Mouse (Mus musculus) liver, embryonic 14.5 days (tissue): Measurements from ENCODE around the gene Fryl. TPM values are rescaled to one million over a fixed set of nuclear protein-coding genes. Genes with fewer than 3 reads are reported as not detected.

Experiments
- ATAC-seq: fragments of 200-750 bp; cut with Nextera tagmentation; 2 replicates; pipeline ENCODE4 v1.8.0; 2017; ENCODE audit warnings: moderate number of reproducible peaks, mild to moderate bottlenecking, moderate library complexity; ENCODE audit not compliant: insufficient read depth
- DNase-seq, 3 experiments: peaks; one replicate each; pipeline ENCODE4 v3.0.0-alpha.2; 2012 to 2013; ENCODE audit warnings: low read depth in 3 of 3, low spot score in 3 of 3
- H3K27ac ChIP-seq: fragments of 300-500 bp; sonication (generic); 2 replicates; pipeline ENCODE4 v1.5.1; 2014; ENCODE audit warnings: moderate library complexity, mild to moderate bottlenecking, control low read depth, inconsistent platforms
- H3K27me3 ChIP-seq: fragments of 300-500 bp; sonication (generic); 2 replicates; pipeline ENCODE4 v1.6.1; 2014; ENCODE audit warnings: mild to moderate bottlenecking, low read length, moderate library complexity; ENCODE audit not compliant: control insufficient read depth, insufficient read depth
- H3K36me3 ChIP-seq: fragments of 300-500 bp; sonication (generic); replicated peaks from 2 replicates; pipeline ENCODE4 v1.6.1; 2014; ENCODE audit warnings: low read depth; ENCODE audit not compliant: control insufficient read depth, insufficient read depth
- H3K4me1 ChIP-seq, 2 experiments: fragments of 200-500 bp in 1 of 2; fragments of 300-500 bp in 1 of 2; sonication (generic) in 1 of 2; replicated peaks; 2 replicates each; pipeline ENCODE4 v1.6.1; 2012 to 2014; ENCODE audit warnings: antibody characterized with exemption in 1 of 2, inconsistent platforms in 1 of 2, low read length in 1 of 2; ENCODE audit not compliant: control insufficient read depth in 2 of 2, insufficient read depth in 2 of 2
- H3K4me2 ChIP-seq: fragments of 300-500 bp; sonication (generic); 2 replicates; pipeline ENCODE4 v1.6.1; 2014; ENCODE audit warnings: low read depth, mild to moderate bottlenecking, control low read depth, moderate library complexity
- H3K4me3 ChIP-seq, 2 experiments: fragments of 200-500 bp in 1 of 2; fragments of 300-500 bp in 1 of 2; sonication (generic) in 1 of 2; 2 replicates each; pipeline ENCODE4 v1.5.1; 2012 to 2014; ENCODE audit warnings: low read depth in 2 of 2, low read length in 2 of 2, mild to moderate bottlenecking in 2 of 2, control low read depth in 1 of 2, inconsistent platforms in 1 of 2, moderate library complexity in 1 of 2; ENCODE audit not compliant: insufficient read depth in 1 of 2
- H3K9ac ChIP-seq: fragments of 300-500 bp; sonication (generic); replicated peaks from 2 replicates; pipeline ENCODE4 v1.6.1; 2014; ENCODE audit warnings: mild to moderate bottlenecking, control low read depth, moderate library complexity
- H3K9me3 ChIP-seq: fragments of 300-500 bp; sonication (generic); 2 replicates; pipeline ENCODE4 v1.6.1; 2016; ENCODE audit warnings: low read length, mixed read lengths; ENCODE audit not compliant: control insufficient read depth
- CTCF ChIP-seq: IDR thresholded peaks from 2 replicates; pipeline ENCODE4 v1.5.1; 2016; ENCODE audit warnings: antibody characterized with exemption, low read depth, control low read depth
- EP300 ChIP-seq: IDR thresholded peaks from 2 replicates; pipeline ENCODE4 v1.6.1; 2016; ENCODE audit warnings: antibody characterized with exemption, low read depth
- WGBS: fragments of 180-500 bp; shearing (Covaris S2); extraction: QIAGEN DNeasy Blood & Tissue Kit; methylation state at CpG from one replicate; pipeline ENCODE4 v1.1.7; 2014; ENCODE audit not compliant: insufficient replicate concordance; 5-methylcytosine and 5-hydroxymethylcytosine counted together
- polyA plus RNA-seq, 2 experiments: library from polyadenylated mRNA; depleted of rRNA in 1 of 2; stranded (reverse) in 1 of 2; unstranded in 1 of 2; fragments of >200 nt; fragmentation: Nextera tagmentation in 1 of 2; extraction: Ambion mirVana in 1 of 2; gene quantifications; 2 replicates each; pipeline versions ENCODE4 v1.2.1 to v1.2.3; 2012 to 2014

The Fryl gene
- polyA plus RNA-seq, 2 experiments, result 22.1 to 41.8 TPM

GRCm38 (mm10) chr5:73293458-73293827, 37.0 kb upstream of the Fryl start:
- Histone ChIP-seq H3K27ac (peak overlapping the region; percentile 92), H3K36me3 (peaks cover 17% of the 10 kb centered on the region), H3K9ac (peak overlapping the region; percentile 99), H3K27me3 (no peaks in the 10 kb centered on the region), H3K9me3 (no peaks in the 10 kb centered on the region), H3K4me2 (peak overlapping the region; percentile 93), H3K4me1 (peaks cover 6 to 14% of the 10 kb centered on the region in 2 experiments; a peak in 3 of 4 replicates), H3K4me3 (peak overlapping the region; percentile 91 to 100)
- DNase-seq (no peak), ATAC-seq (no peak)
- 4% methylated on average over 8 of the region's 8 CpGs for WGBS
- TF ChIP-seq EP300 (no peak), CTCF (no peak)

GRCm38 (mm10) chr5:73292502-73293457, 36.4 kb upstream of the Fryl start, which contains the start of gene Ociad1:
Gene Ociad1, plus strand, starts transcription at chr5:73292784.
- ATAC-seq (peak; percentile 98), DNase-seq (peak; percentile 95)
- TF ChIP-seq CTCF, result peak; percentile 22
- no peak for TF ChIP-seq EP300
- Histone ChIP-seq H3K4me2 (peak within 1 kb of the TSS; percentile 93), H3K9me3 (no peaks in the 10 kb centered on the region), H3K4me1 (peaks cover 6 to 14% of the 10 kb centered on the region in 2 experiments; a peak in 3 of 4 replicates), H3K9ac (peak within 1 kb of the TSS; percentile 99), H3K36me3 (peaks cover 17% of the 10 kb centered on the region), H3K27ac (peak within 1 kb of the TSS; percentile 92), H3K27me3 (no peaks in the 10 kb centered on the region), H3K4me3 (peak within 1 kb of the TSS; percentile 91 to 100)
- WGBS, result under 1% methylated on average over 58 of the region's 58 CpGs

DNA sequence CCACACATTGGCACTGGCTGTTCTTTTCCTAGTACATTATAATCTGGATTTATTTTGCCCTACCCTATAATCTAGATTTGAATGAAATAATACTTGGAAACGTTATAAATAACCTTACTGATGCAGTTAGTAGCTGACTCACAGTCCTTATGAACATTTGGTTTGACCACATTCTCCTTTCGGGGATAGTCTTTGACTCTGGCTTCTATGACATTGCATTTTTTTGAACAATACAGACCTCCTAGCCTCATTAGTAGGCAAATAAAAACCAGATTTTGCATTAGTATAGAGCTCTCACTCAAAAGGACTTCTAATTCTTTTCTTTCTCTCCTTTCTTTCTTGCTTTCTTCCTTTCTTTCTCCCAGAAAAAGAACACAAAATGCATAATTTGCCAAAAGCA, 33.5 kb upstream of the Fryl start:
- Histone ChIP-seq H3K9me3 (no peaks in the 10 kb centered on the region), H3K9ac (no peak overlapping the region), H3K4me1 (peaks cover 6 to 16% of the 10 kb centered on the region in 2 experiments; a peak in 3 of 4 replicates), H3K27ac (no peak overlapping the region), H3K4me3 (no peak overlapping the region), H3K4me2 (no peak overlapping the region), H3K27me3 (no peaks in the 10 kb centered on the region), H3K36me3 (peaks cover 1% of the 10 kb centered on the region)
- TF ChIP-seq EP300 (no peak), CTCF (no peak)
- WGBS, result 40% methylated on average over 2 of the region's 2 CpGs
- DNase-seq (no peak), ATAC-seq (no peak)

DNA sequence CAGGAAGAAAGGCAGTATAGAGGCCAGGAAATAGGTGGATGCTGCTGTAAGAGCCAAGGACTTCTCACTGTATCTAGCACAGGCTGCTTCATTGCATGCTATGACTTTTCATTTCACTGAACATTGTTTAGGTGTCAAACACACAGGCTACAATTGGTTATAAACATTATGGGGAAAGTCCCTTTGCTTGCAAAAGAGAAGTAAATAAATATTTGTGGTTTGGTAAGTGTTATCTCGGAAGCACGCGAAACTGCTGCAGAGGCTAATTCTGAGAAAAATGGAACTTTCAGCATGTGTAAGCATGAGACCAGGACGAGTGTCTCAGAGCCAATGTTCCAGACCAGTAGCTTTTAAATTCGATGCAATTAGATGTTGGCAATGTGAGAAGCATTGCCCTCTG, 30.2 kb upstream of the Fryl start:
- TF ChIP-seq CTCF (no peak), EP300 (no peak)
- no peak overlapping the region for H3K9ac ChIP-seq
- ATAC-seq (no peak), DNase-seq (peak in 1 of 3 experiments; percentile 35)
- no peak overlapping the region for H3K4me2 ChIP-seq
- H3K4me1 ChIP-seq, result peaks cover 0 to 6% of the 10 kb centered on the region in 2 experiments; a peak in 2 of 4 replicates
- H3K36me3 ChIP-seq, result no peaks in the 10 kb centered on the region
- H3K27ac ChIP-seq, result no peak overlapping the region
- H3K9me3 ChIP-seq, result no peaks in the 10 kb centered on the region
- WGBS, result 26% methylated on average over 5 of the region's 5 CpGs
- H3K27me3 ChIP-seq, result no peaks in the 10 kb centered on the region
- H3K4me3 ChIP-seq, result no peak overlapping the region

DNA sequence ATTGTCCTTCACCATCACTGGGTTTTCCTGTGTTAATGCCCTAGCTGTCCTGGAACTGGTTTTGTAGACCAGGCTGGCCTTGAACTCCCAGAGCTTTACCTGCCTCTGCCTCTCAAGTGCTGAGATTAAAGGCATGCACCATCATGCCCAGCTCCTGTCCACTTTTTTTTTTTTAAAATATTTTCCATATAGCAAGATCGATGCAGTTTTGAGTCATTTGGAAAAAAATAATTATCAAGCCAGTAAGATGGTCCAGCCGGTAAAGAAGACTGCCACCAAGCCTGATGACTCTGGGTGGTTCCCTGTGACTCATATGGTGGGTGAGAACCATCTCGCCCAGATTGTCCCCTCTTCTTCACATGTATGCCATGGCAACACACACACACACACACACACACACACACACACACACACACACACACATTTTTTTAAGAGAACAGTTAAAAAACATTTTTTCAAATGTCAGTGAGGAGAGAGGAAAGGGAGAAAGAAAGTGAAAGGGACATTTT, 29.1 kb upstream of the Fryl start:
- H3K27me3 ChIP-seq, result no peaks in the 10 kb centered on the region
- H3K27ac ChIP-seq, result no peak overlapping the region
- H3K9me3 ChIP-seq, result no peaks in the 10 kb centered on the region
- no peak overlapping the region for H3K9ac ChIP-seq
- H3K4me1 ChIP-seq, result peaks cover 0 to 6% of the 10 kb centered on the region in 2 experiments; a peak in 2 of 4 replicates
- WGBS, result 59% methylated on average over 3 of the region's 3 CpGs
- H3K36me3 ChIP-seq, result no peaks in the 10 kb centered on the region
- ATAC-seq (no peak), DNase-seq (no peak)
- no peak for TF ChIP-seq CTCF
- TF ChIP-seq EP300, result no peak
- H3K4me2 ChIP-seq, result no peak overlapping the region
- H3K4me3 ChIP-seq, result no peak overlapping the region
